In genomic region chr3:27280280-27280749, GRCm38 (mm10) we compare ENCODE assay signal across 8 mouse cellular contexts. TPM values are rescaled to one million over a fixed set of nuclear protein-coding genes. Genes with fewer than 3 reads are reported as not detected.
DNase-seq lines count a peak whose midpoint lies in the region; ATAC-seq and TF ChIP-seq lines count a peak whose summit lies in the region.

No protein-coding gene starts in this region.

- TF ChIP-seq EP300 in stomach, postnatal 0 days (optimal IDR thresholded peaks at IDR 0.05), result no peak

- TF ChIP-seq CTCF in liver, adult 2 months (IDR thresholded peaks at IDR 0.05; ENCODE audit: low read depth, low read length), result no peak
- no peak for TF ChIP-seq CTCF in stomach, postnatal 0 days (IDR thresholded peaks at IDR 0.05; ENCODE audit: low read depth)

- ATAC-seq in stomach, postnatal 0 days (ENCODE audit: low FRiP score, low TSS enrichment), result peak; percentile 45

- TF ChIP-seq POLR2A in liver, adult 2 months (IDR thresholded peaks at IDR 0.05; ENCODE audit: extremely low read depth, insufficient read depth, low read length), result no peak

- DNase-seq in CD4-positive helper T cell, adult 2 months (ENCODE audit: low read depth, low spot score), result peak; percentile 38
- peak; percentile 41 for DNase-seq in R1 (ENCODE audit: low read depth, low spot score)
- peak; percentile 53 to 56 for DNase-seq in heart, postnatal 10 days
- peak; percentile 26 for DNase-seq in liver, adult 2 months (ENCODE audit: extremely low read depth, low read depth, low spot score)
- DNase-seq in stomach, postnatal 0 days (ENCODE audit: low spot score), result peak; percentile 62
- no peak for DNase-seq in layer of hippocampus, adult 11-12 months (ENCODE audit: low spot score)
- DNase-seq in urinary bladder, postnatal 4 days (ENCODE audit: low spot score in 2 of 2), result no peak
- no peak for DNase-seq in left cerebral cortex, adult 18-20 months (ENCODE audit: low spot score in 2 of 2)

- no peak overlapping the region for H3K4me2 ChIP-seq in stomach, postnatal 0 days (replicated peaks; ENCODE audit: low read depth)

- peaks cover 2% of the 10 kb centered on the region; the same call in 1 of the 2 replicates for H3K4me1 ChIP-seq in liver, adult 2 months (ENCODE audit: control insufficient read depth, insufficient read depth, low read length)
- no peaks in the 10 kb centered on the region for H3K4me1 ChIP-seq in stomach, postnatal 0 days (replicated peaks; ENCODE audit: control insufficient read depth, insufficient read depth)

- no peaks in the 10 kb centered on the region for H3K79me2 ChIP-seq in liver, adult 2 months (ENCODE audit: control insufficient read depth, insufficient read depth, low read length)

- H3K36me3 ChIP-seq in liver, adult 2 months (ENCODE audit: control insufficient read depth, insufficient read depth, low read length), result no peaks in the 10 kb centered on the region
- H3K36me3 ChIP-seq in stomach, postnatal 0 days (ENCODE audit: control insufficient read depth, insufficient read depth, low read length), result no peaks in the 10 kb centered on the region

- no peak overlapping the region for H3K4me3 ChIP-seq in liver, adult 2 months (ENCODE audit: insufficient read depth, low read depth, low read length)
- H3K4me3 ChIP-seq in stomach, postnatal 0 days (ENCODE audit: low read depth, low read length), result no peak overlapping the region

- intact Hi-C loops in heart, postnatal 10 days (cut with DNase I), result no loop called here

- H3K27me3 ChIP-seq in liver, adult 2 months (ENCODE audit: control insufficient read depth, insufficient read depth, low read length), result no peaks in the 10 kb centered on the region
- no peaks in the 10 kb centered on the region for H3K27me3 ChIP-seq in stomach, postnatal 0 days (ENCODE audit: control insufficient read depth, insufficient read depth, low read length)

- peak overlapping the region; percentile 23 for H3K27ac ChIP-seq in liver, adult 2 months (replicated peaks; ENCODE audit: insufficient read depth, low read depth, low read length)
- no peak overlapping the region for H3K27ac ChIP-seq in stomach, postnatal 0 days (replicated peaks)

- H3K9me3 ChIP-seq in stomach, postnatal 0 days (ENCODE audit: control insufficient read depth, low read length), result no peaks in the 10 kb centered on the region

- WGBS in liver, adult 2 months, result 46% methylated on average over 11 of the region's 11 CpGs
- WGBS in stomach, postnatal 0 days, result 33% methylated on average over 11 of the region's 11 CpGs

- no peak overlapping the region for H3K9ac ChIP-seq in liver, adult 2 months (ENCODE audit: low read depth, low read length)
- no peak overlapping the region for H3K9ac ChIP-seq in stomach, postnatal 0 days (ENCODE audit: low read length)

RNA-seq across cellular contexts. Expression of gene Tnfsf10, which starts 36.5 kb away (rescaled TPM):
- 10 to 100 TPM; 10.6 to 19.0 TPM for total RNA-seq in heart, postnatal 10 days (2021)
- 3.9 and 5.0 TPM in 2 replicates for total RNA-seq in liver, adult 2 months (2014; rRNA removed)
- polyA plus RNA-seq in liver, adult 2 months (2012; rRNA removed), result 1.1 and 2.2 TPM in 2 replicates
- 0.30 and 0.39 TPM in 2 replicates for polyA plus RNA-seq in stomach, postnatal 0 days (2015; fragmentation: Nextera tagmentation; extraction: Ambion mirVana)
- total RNA-seq in left cerebral cortex, adult 18-20 months (2021), result 1 to 10 TPM in 1 of 2 experiments, under 1 TPM in 1; 1.00 to 2.2 TPM

Comparison
In these comparisons a context has a peak if more than half of its experiments do, and no peak if none do; other contexts are left out.
1. DNase-seq: peak in CD4-positive helper T cell, adult 2 months (single experiment), R1 (single experiment), heart, postnatal 10 days (2 of 2), liver, adult 2 months (single experiment) and stomach, postnatal 0 days (single experiment); none in layer of hippocampus, adult 11-12 months (single experiment), urinary bladder, postnatal 4 days (0 of 2) and left cerebral cortex, adult 18-20 months (0 of 2).